Mouse (Mus musculus): ENCODE results near the gene Ptpn20. TPM values are rescaled to one million over a fixed set of nuclear protein-coding genes. Genes with fewer than 3 reads are reported as not detected.
A peak's percentile ranks its signal among the peaks of the same experiment; 100 is the strongest.

The Ptpn20 gene
- 0.11 TPM in 2 replicates for polyA plus RNA-seq (2014; fragmentation: Nextera tagmentation; extraction: Ambion mirVana)

DNA sequence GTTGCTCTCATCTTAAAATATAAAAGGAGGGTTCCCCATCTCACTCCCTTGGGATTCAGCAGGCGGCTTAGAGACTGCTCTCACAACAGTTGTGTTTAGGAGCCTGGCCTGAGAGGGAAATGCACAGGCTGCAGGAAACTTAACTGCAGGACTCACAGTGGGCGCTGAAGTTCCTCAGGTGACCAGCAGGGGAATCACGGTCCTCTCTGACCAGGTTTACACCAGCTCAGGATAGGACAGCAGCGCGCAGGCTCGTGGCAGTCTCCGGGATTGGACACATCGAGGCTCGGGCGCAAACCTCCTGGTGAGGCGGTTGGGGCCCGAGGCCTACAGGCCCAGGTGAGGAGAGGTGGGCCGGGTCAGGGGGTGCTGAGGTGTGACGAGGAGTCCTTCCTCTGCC is at the start of gene Ptpn20:
Gene Ptpn20, plus strand, starts transcription at position 257 of the 400 bp plus-strand sequence.
- WGBS, result 58% methylated on average over 14 of the region's 14 CpGs
- no peak within 1 kb of the TSS for H3K9ac ChIP-seq (ENCODE audit: low read length)
- no peak within 1 kb of the TSS for H3K4me3 ChIP-seq (ENCODE audit: low read depth, low read length)
- ATAC-seq (replicated peaks; ENCODE audit: low FRiP score, low TSS enrichment, low read depth) (no peak), DNase-seq (ENCODE audit: low spot score) (no peak)
- H3K4me2 ChIP-seq (ENCODE audit: low read length), result no peak within 1 kb of the TSS
- H3K4me1 ChIP-seq (replicated peaks; ENCODE audit: control insufficient read depth, insufficient read depth, low read length), result no peaks in the 10 kb centered on the region
- no peak within 1 kb of the TSS for H3K27ac ChIP-seq (ENCODE audit: low read depth)
- H3K27me3 ChIP-seq (replicated peaks; ENCODE audit: control insufficient read depth, insufficient read depth, low read length), result no peaks in the 10 kb centered on the region
- no peaks in the 10 kb centered on the region for H3K36me3 ChIP-seq (ENCODE audit: control insufficient read depth, insufficient read depth, low read length)
- H3K9me3 ChIP-seq (ENCODE audit: control insufficient read depth, low read length), result no peaks in the 10 kb centered on the region

DNA sequence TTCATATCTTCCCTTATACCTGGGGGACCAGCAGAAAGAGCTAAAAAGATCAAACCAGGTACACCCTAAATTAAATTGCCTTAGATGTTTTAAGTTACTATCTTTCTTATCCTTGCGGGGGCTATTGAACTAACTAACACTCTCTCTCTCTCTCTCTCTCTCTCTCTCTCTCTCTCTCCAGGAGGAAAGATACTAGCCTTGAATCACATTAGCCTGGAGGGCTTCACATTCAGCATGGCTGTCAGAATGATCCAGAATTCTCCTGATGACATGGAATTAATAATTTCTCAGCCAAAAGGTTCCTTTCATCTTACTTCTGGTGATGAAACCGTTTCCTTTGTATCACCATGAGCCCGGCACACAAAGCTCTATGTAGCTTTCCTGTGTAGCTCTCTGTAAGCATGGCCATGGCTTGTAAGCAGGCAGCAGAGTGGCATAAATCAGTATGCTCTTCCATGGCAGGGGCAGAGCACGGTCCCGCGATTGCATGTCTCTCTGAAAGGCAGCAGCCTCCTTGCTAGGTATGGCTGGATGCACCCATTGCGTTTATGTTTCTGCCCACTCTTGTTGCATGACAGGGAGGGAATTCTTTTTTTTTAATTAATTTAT is 49.3 kb upstream of the Ptpn20 start:
- Histone ChIP-seq H3K4me3 (ENCODE audit: low read depth, low read length) (no peak overlapping the region), H3K27me3 (replicated peaks; ENCODE audit: control insufficient read depth, insufficient read depth, low read length) (no peaks in the 10 kb centered on the region), H3K4me2 (ENCODE audit: low read length) (no peak overlapping the region), H3K27ac (ENCODE audit: low read depth) (no peak overlapping the region), H3K9ac (ENCODE audit: low read length) (no peak overlapping the region), H3K4me1 (replicated peaks; ENCODE audit: control insufficient read depth, insufficient read depth, low read length) (no peaks in the 10 kb centered on the region), H3K36me3 (ENCODE audit: control insufficient read depth, insufficient read depth, low read length) (no peaks in the 10 kb centered on the region), H3K9me3 (ENCODE audit: control insufficient read depth, low read length) (no peaks in the 10 kb centered on the region)
- 78% methylated on average over 7 of the region's 7 CpGs for WGBS
- peak; percentile 25 for DNase-seq (ENCODE audit: low spot score)
- no peak for ATAC-seq (replicated peaks; ENCODE audit: low FRiP score, low TSS enrichment, low read depth)

DNA sequence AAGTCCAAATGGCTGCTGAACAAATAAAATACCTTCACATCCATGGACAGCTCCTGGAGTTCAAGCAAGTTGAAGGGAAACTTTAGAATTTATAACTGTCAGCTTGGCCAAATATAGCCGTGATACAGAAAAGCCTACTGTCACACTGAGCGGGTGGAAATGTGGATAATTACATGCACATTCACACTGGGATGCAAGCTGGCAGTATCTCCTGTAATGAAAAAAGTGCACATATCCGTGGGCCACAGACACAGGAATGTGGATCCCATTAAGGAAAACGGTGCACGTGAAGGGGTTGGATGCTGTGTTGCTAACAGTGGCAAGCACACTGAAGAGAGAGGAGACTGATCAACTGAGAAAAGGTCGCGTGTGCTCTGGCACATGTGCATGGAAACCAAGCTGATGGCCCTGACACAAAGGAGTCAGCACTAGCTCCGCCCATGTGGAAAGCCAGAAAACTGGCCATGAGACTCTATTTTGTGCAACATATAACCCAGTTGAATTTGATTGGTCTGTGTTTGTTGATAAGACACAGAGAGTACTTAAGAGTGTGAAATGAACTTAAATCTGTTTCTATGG is 43.4 kb upstream of the Ptpn20 start:
- H3K9ac ChIP-seq (ENCODE audit: low read length), result no peak overlapping the region
- H3K9me3 ChIP-seq (ENCODE audit: control insufficient read depth, low read length), result no peaks in the 10 kb centered on the region
- WGBS, result 79% methylated on average over 8 of the region's 8 CpGs
- no peaks in the 10 kb centered on the region for H3K27me3 ChIP-seq (replicated peaks; ENCODE audit: control insufficient read depth, insufficient read depth, low read length)
- H3K36me3 ChIP-seq (ENCODE audit: control insufficient read depth, insufficient read depth, low read length), result no peaks in the 10 kb centered on the region
- H3K4me2 ChIP-seq (ENCODE audit: low read length), result no peak overlapping the region
- ATAC-seq (replicated peaks; ENCODE audit: low FRiP score, low TSS enrichment, low read depth) (no peak), DNase-seq (ENCODE audit: low spot score) (peak; percentile 47)
- H3K27ac ChIP-seq (ENCODE audit: low read depth), result no peak overlapping the region
- no peak overlapping the region for H3K4me3 ChIP-seq (ENCODE audit: low read depth, low read length)
- no peaks in the 10 kb centered on the region for H3K4me1 ChIP-seq (replicated peaks; ENCODE audit: control insufficient read depth, insufficient read depth, low read length)

DNA sequence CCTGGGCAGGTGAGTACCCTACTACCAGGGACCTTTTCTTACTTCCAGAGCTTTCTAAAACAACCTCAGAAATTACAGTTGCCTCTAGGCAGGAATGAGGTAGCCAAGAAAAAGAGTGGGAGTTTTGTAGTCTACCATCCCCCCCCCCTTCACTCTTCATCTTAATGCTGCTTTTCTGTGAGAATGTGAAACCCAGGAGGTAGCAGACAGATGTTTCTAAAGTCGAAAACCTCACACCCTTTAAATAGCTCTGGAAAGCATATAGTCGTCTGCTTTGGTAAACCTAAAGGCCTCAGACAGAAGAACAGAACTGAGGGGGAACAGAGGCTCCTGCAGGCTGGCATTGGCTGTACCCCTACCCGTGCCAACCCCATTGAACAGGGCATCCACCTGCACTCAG is 40.4 kb upstream of the Ptpn20 start:
- Histone ChIP-seq H3K27me3 (replicated peaks; ENCODE audit: control insufficient read depth, insufficient read depth, low read length) (no peaks in the 10 kb centered on the region), H3K36me3 (ENCODE audit: control insufficient read depth, insufficient read depth, low read length) (no peaks in the 10 kb centered on the region), H3K4me3 (ENCODE audit: low read depth, low read length) (no peak overlapping the region), H3K9me3 (ENCODE audit: control insufficient read depth, low read length) (no peaks in the 10 kb centered on the region), H3K4me1 (replicated peaks; ENCODE audit: control insufficient read depth, insufficient read depth, low read length) (no peaks in the 10 kb centered on the region), H3K4me2 (ENCODE audit: low read length) (no peak overlapping the region), H3K27ac (ENCODE audit: low read depth) (no peak overlapping the region), H3K9ac (ENCODE audit: low read length) (no peak overlapping the region)
- 48% methylated on average over 3 of the region's 3 CpGs for WGBS
- DNase-seq (ENCODE audit: low spot score), result no peak
- no peak for ATAC-seq (replicated peaks; ENCODE audit: low FRiP score, low TSS enrichment, low read depth)

DNA sequence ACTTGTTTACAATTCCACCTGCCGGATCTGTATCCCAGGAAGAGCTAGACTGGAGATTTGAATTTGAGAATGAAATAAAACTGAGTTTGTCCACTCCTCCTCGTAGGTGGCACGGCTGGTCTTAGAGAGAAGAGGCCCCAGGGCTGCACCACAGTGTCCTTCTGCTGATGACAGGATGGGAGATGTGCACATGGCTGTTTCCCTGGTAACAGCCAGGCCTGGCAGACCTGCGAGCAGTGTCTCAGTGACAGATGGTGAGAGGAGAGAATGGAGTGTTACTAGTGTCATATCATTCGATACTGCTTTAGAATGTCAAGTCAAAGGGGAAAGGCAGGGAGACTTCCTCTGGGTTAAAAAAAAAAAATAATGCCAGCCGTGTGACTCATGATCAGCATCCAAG is 39.2 kb upstream of the Ptpn20 start:
- H3K9ac ChIP-seq (ENCODE audit: low read length), result no peak overlapping the region
- H3K36me3 ChIP-seq (ENCODE audit: control insufficient read depth, insufficient read depth, low read length), result no peaks in the 10 kb centered on the region
- H3K27ac ChIP-seq (ENCODE audit: low read depth), result no peak overlapping the region
- DNase-seq (ENCODE audit: low spot score) (peak; percentile 31), ATAC-seq (replicated peaks; ENCODE audit: low FRiP score, low TSS enrichment, low read depth) (no peak)
- H3K4me3 ChIP-seq (ENCODE audit: low read depth, low read length), result no peak overlapping the region
- H3K9me3 ChIP-seq (ENCODE audit: control insufficient read depth, low read length), result no peaks in the 10 kb centered on the region
- H3K4me1 ChIP-seq (replicated peaks; ENCODE audit: control insufficient read depth, insufficient read depth, low read length), result no peaks in the 10 kb centered on the region
- H3K27me3 ChIP-seq (replicated peaks; ENCODE audit: control insufficient read depth, insufficient read depth, low read length), result no peaks in the 10 kb centered on the region
- no peak overlapping the region for H3K4me2 ChIP-seq (ENCODE audit: low read length)
- 63% methylated on average over 6 of the region's 6 CpGs for WGBS

DNA sequence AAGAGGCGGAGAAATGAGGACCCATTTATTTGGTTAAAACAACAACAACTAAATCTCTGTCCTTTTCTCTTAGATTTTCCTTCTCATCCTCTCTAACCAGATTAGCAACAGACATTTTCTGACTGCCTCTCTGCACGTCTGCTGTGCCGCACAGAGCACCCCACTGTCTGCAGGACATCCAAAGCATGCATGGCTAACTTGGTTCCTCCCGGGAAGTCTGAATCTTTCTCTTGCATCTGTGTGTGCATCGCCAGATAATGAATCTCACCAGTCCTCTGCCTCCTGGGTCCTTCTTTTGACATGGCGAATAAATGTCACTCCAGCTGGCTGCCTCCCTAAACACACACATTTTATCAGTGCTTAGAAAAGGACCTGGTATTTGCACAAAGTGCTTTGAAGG is 18.3 kb upstream of the Ptpn20 start:
- Histone ChIP-seq H3K27me3 (replicated peaks; ENCODE audit: control insufficient read depth, insufficient read depth, low read length) (no peaks in the 10 kb centered on the region), H3K36me3 (ENCODE audit: control insufficient read depth, insufficient read depth, low read length) (no peaks in the 10 kb centered on the region), H3K9ac (ENCODE audit: low read length) (no peak overlapping the region), H3K4me2 (ENCODE audit: low read length) (no peak overlapping the region), H3K4me1 (replicated peaks; ENCODE audit: control insufficient read depth, insufficient read depth, low read length) (no peaks in the 10 kb centered on the region), H3K4me3 (ENCODE audit: low read depth, low read length) (no peak overlapping the region), H3K9me3 (ENCODE audit: control insufficient read depth, low read length) (no peaks in the 10 kb centered on the region), H3K27ac (ENCODE audit: low read depth) (no peak overlapping the region)
- WGBS, result 34% methylated on average over 6 of the region's 6 CpGs
- ATAC-seq (replicated peaks; ENCODE audit: low FRiP score, low TSS enrichment, low read depth) (no peak), DNase-seq (ENCODE audit: low spot score) (peak; percentile 48)

DNA sequence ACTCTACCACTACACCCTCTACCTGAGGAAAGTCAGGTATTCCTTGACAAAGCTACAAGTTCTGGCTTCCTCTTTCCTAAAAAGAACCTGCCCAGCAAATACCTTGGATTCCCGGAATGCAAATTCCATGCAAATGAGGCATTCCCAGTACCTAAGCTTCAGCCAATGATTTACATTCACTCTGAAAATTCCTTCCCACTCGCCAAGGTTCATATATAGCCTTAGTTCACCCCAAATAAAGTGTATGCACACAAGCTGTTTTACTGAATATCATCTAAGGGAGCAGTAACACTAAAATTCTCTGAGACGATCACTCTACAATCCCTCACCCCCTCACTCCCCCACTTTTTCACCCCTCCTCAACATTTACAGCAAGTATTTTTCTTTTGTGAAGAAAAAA is 15.4 kb upstream of the Ptpn20 start:
- 70% methylated on average over 3 of the region's 3 CpGs for WGBS
- Histone ChIP-seq H3K9me3 (ENCODE audit: control insufficient read depth, low read length) (no peaks in the 10 kb centered on the region), H3K4me3 (ENCODE audit: low read depth, low read length) (no peak overlapping the region), H3K9ac (ENCODE audit: low read length) (no peak overlapping the region), H3K27ac (ENCODE audit: low read depth) (no peak overlapping the region), H3K36me3 (ENCODE audit: control insufficient read depth, insufficient read depth, low read length) (no peaks in the 10 kb centered on the region), H3K4me2 (ENCODE audit: low read length) (no peak overlapping the region), H3K4me1 (replicated peaks; ENCODE audit: control insufficient read depth, insufficient read depth, low read length) (no peaks in the 10 kb centered on the region), H3K27me3 (replicated peaks; ENCODE audit: control insufficient read depth, insufficient read depth, low read length) (no peaks in the 10 kb centered on the region)
- DNase-seq (ENCODE audit: low spot score) (peak; percentile 32), ATAC-seq (replicated peaks; ENCODE audit: low FRiP score, low TSS enrichment, low read depth) (no peak)

DNA sequence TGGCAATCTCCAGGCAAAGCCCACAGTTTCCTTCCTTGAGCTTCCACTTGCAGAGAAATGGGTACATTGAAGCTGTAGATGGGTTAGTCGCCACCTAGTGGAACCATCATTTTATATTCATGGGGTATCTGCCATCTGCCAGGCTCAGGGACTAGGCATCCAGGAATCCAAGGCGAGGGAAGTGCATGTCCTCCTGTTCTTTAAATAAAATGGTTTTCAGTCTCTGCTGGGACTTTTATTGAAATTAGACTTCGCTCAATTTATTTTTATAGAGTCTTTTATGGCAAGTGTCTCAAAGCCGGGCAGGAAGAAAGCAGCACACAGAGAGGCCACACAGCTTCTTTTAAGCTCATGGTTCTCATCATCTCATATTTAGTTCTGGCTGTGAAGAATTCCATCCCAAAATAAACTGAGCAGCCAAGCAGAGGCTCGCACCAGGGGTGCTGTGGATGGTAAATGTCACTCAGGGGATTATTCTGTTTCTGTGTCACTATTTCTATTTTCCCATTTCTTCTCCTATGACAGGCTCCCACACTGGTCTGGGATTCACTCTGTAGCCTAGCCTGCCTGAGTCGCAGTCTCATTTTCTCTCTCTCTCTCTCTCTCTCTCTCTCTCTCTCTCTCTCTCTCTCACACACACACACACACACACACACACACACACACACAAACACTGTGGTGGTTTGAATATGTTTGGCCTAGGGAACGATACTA is 9.1 kb upstream of the Ptpn20 start:
- Histone ChIP-seq H3K4me1 (replicated peaks; ENCODE audit: control insufficient read depth, insufficient read depth, low read length) (no peaks in the 10 kb centered on the region), H3K36me3 (ENCODE audit: control insufficient read depth, insufficient read depth, low read length) (no peaks in the 10 kb centered on the region), H3K9me3 (ENCODE audit: control insufficient read depth, low read length) (no peaks in the 10 kb centered on the region), H3K4me2 (ENCODE audit: low read length) (no peak overlapping the region), H3K4me3 (ENCODE audit: low read depth, low read length) (no peak overlapping the region), H3K27ac (ENCODE audit: low read depth) (no peak overlapping the region), H3K9ac (ENCODE audit: low read length) (no peak overlapping the region), H3K27me3 (replicated peaks; ENCODE audit: control insufficient read depth, insufficient read depth, low read length) (no peaks in the 10 kb centered on the region)
- WGBS, result 59% methylated on average over 7 of the region's 7 CpGs
- DNase-seq (ENCODE audit: low spot score) (no peak), ATAC-seq (replicated peaks; ENCODE audit: low FRiP score, low TSS enrichment, low read depth) (no peak)

Data from intestine, embryonic 14.5 days (tissue).